Mouse (Mus musculus) heart, embryonic 12.5 days (tissue): ENCODE measurements at regions not wholly inside any gene's neighbourhood (a gene's known extent, or its start where the extent isn't known, plus 50 kb on each side); places are given as distances from the start of the nearest gene placed in this dataset.

Experiments
- ATAC-seq: fragments of 200-750 bp; cut with Nextera tagmentation; 2 replicates; pipeline ENCODE4 v1.8.0; 2017; ENCODE audit warnings: moderate TSS enrichment, moderate library complexity; ENCODE audit not compliant: insufficient number of reproducible peaks, low FRiP score
- H3K27ac ChIP-seq: fragments of 300-500 bp; sonication (generic); 2 replicates; pipeline ENCODE4 v1.5.1; 2016; ENCODE audit warnings: mild to moderate bottlenecking, moderate library complexity; ENCODE audit not compliant: poor library complexity, severe bottlenecking
- H3K27me3 ChIP-seq: fragments of 300-500 bp; sonication (generic); replicated peaks from 2 replicates; pipeline ENCODE4 v1.6.1; 2016; ENCODE audit warnings: mild to moderate bottlenecking, moderate library complexity
- H3K36me3 ChIP-seq: fragments of 300-500 bp; sonication (generic); 2 replicates; pipeline ENCODE4 v1.6.1; 2016; ENCODE audit warnings: mild to moderate bottlenecking, moderate library complexity
- H3K4me1 ChIP-seq: fragments of 300-500 bp; sonication (generic); replicated peaks from 2 replicates; pipeline ENCODE4 v1.6.1; 2016; ENCODE audit warnings: mild to moderate bottlenecking
- H3K4me2 ChIP-seq: fragments of 300-500 bp; sonication (generic); 2 replicates; pipeline ENCODE4 v1.6.1; 2016; ENCODE audit warnings: mild to moderate bottlenecking, moderate library complexity
- H3K4me3 ChIP-seq: fragments of 300-500 bp; sonication (generic); 2 replicates; pipeline ENCODE4 v1.5.1; 2016; ENCODE audit warnings: mild to moderate bottlenecking
- H3K9ac ChIP-seq: fragments of 300-500 bp; sonication (generic); 2 replicates; pipeline ENCODE4 v1.6.1; 2016; ENCODE audit warnings: mild to moderate bottlenecking, moderate library complexity
- H3K9me3 ChIP-seq: fragments of 300-500 bp; sonication (generic); replicated peaks from 2 replicates; pipeline ENCODE4 v1.6.1; 2016; ENCODE audit warnings: mild to moderate bottlenecking, moderate library complexity
- WGBS: fragments of 180-500 bp; shearing (Covaris S2); methylation state at CpG from one replicate; pipeline ENCODE4 v1.1.7; 2016; 5-methylcytosine and 5-hydroxymethylcytosine counted together

DNA sequence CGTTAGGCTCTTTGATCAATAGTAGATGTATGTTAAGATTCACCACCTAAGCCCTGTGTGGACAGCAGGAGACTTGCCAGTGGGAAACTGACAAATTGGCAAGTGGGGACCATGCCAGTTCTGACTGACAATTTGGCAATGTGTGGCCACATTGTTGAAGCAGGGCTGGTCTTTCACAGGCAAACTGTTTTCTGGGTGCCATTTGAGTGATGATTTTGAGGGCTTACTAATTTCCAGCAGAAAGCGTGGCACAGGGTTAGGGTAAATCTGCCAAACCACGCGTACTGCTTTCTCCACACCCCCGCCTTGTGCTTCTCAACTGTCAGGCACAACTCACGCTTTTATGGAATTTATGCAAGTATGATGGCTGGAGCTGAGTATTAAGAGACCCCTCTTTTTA, 91.2 kb upstream of the Trpm3 start:
- Histone ChIP-seq H3K36me3 (no peaks in the 10 kb centered on the region), H3K9me3 (no peaks in the 10 kb centered on the region), H3K9ac (no peak overlapping the region), H3K4me2 (no peak overlapping the region), H3K4me3 (no peak overlapping the region), H3K27ac (no peak overlapping the region), H3K27me3 (no peaks in the 10 kb centered on the region), H3K4me1 (0 out of 2 replicates have a peak, but pooled peaks cover 3% of the 10 kb centered on the region)
- no peak for ATAC-seq
- 71% methylated on average over 6 of the region's 6 CpGs for WGBS

DNA sequence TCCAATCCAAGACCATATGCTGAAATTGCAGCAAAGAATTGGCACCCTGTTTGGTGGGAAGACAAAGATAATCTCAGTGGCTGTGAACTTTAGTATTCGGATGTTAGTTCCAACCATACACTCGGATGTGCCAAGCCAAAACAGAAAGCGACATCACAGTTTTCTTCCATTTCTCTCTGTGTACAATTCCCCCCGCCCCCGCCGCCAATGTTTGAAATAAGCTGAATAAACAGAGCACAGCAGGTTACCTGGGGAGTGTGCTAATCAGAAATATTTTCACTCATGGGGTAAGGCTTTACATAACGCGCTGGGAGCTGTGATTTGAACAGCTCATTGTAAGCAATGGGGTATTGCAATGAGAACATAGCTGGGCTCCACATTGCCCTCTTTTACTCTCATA, 72.5 kb upstream of the Trpm3 start:
- Histone ChIP-seq H3K4me1 (no peaks in the 10 kb centered on the region), H3K4me2 (no peak overlapping the region)

DNA sequence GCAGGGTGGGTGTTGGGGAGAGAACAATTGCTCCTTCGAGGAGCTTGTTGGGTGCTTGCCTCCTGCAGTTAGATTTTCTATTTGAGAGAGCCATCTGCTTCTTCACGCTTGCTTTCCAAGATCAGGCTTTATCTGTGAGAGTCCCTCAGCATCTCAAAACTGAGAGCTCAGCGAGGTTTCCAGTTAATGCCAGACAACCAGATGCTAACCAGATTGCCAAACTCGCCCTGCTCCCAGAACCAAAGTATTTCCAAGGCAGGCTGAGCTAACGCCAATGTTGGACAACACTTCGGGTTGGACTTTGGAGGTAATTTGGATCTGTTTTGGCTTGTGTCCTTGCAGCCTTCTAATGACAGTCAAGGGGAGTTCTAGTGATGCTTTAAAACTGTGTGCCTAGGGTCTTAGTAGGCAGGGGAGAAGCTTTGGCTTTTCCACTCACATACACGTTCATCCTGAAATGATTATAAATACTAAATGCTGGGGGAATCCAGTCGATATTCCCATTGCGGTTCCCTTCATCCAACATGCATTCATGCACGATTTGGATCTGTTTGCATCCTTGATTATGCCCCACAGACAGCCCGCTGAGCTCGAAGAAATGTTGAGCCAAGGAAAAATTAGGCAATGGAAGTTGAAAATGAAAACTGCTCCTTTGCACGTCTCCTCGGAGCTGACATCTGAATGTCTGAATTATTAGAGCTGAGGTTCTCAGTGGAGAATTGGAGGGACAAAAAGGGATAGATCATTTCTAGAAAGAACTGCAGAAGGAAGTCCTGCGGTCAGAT, 68.4 kb upstream of the Trpm3 start:
- no peak for ATAC-seq
- Histone ChIP-seq H3K27me3 (no peaks in the 10 kb centered on the region), H3K4me3 (no peak overlapping the region), H3K36me3 (no peaks in the 10 kb centered on the region), H3K27ac (no peak overlapping the region), H3K9ac (no peak overlapping the region), H3K4me2 (no peak overlapping the region), H3K9me3 (no peaks in the 10 kb centered on the region), H3K4me1 (no peaks in the 10 kb centered on the region)
- 74% methylated on average over 15 of the region's 15 CpGs for WGBS

More for the DNA sequence above, 72.5 kb upstream of the Trpm3 start:
- Histone ChIP-seq H3K4me3 (no peak overlapping the region), H3K9ac (no peak overlapping the region), H3K27ac (no peak overlapping the region), H3K36me3 (no peaks in the 10 kb centered on the region), H3K27me3 (no peaks in the 10 kb centered on the region), H3K9me3 (no peaks in the 10 kb centered on the region)
- WGBS: 80% methylated on average over 8 of the region's 8 CpGs
- no peak for ATAC-seq

DNA sequence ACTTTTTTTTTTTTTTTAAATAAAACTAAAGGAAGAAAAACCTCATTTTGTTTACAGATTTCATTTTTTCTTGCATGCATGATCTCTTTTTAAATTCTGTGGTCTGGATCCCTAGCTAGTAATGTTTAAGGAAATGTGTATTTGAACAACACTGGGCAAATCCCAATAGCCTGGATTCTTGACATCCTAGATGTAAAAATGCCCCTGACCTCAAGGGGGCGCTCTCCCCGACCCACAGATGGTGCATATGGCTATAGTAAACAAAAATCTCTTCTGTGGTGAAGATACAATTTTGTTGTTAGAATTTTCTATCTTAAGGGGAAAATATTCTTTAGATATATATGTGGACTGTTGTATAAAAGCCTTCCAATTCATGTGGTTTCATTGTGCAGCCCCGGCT, 67.1 kb upstream of the Trpm3 start:
- Histone ChIP-seq H3K4me3 (no peak overlapping the region), H3K9ac (no peak overlapping the region), H3K27me3 (no peaks in the 10 kb centered on the region), H3K4me2 (no peak overlapping the region), H3K27ac (no peak overlapping the region), H3K9me3 (no peaks in the 10 kb centered on the region), H3K36me3 (no peaks in the 10 kb centered on the region), H3K4me1 (no peaks in the 10 kb centered on the region)
- 38% methylated on average over 3 of the region's 3 CpGs for WGBS
- no peak for ATAC-seq

- Histone ChIP-seq H3K9me3 (no peaks in the 10 kb centered on the region), H3K9ac (no peak overlapping the region), H3K27me3 (no peaks in the 10 kb centered on the region), H3K4me3 (no peak overlapping the region), H3K36me3 (no peaks in the 10 kb centered on the region), H3K27ac (no peak overlapping the region), H3K4me1 (no peaks in the 10 kb centered on the region), H3K4me2 (no peak overlapping the region)
- WGBS: 67% methylated on average over 7 of the region's 7 CpGs
- ATAC-seq: no peak
These were observed 64.8 kb upstream of the Trpm3 start for GRCm38 (mm10) chr19:22074042-22074441.

- Histone ChIP-seq H3K9me3 (no peaks in the 10 kb centered on the region), H3K9ac (no peak overlapping the region), H3K4me2 (no peak overlapping the region), H3K36me3 (no peaks in the 10 kb centered on the region), H3K27me3 (no peaks in the 10 kb centered on the region), H3K4me3 (no peak overlapping the region), H3K4me1 (no peaks in the 10 kb centered on the region), H3K27ac (no peak overlapping the region)
- ATAC-seq: no peak
- WGBS: 46% methylated on average over 4 of the region's 4 CpGs
These were observed 57.4 kb upstream of the Trpm3 start for GRCm38 (mm10) chr19:22081448-22081847.
